Mouse (Mus musculus): ENCODE measurements at regions not wholly inside any gene's neighbourhood (a gene's known extent, or its start where the extent isn't known, plus 50 kb on each side); places are given as distances from the start of the nearest gene placed in this dataset.

DNA sequence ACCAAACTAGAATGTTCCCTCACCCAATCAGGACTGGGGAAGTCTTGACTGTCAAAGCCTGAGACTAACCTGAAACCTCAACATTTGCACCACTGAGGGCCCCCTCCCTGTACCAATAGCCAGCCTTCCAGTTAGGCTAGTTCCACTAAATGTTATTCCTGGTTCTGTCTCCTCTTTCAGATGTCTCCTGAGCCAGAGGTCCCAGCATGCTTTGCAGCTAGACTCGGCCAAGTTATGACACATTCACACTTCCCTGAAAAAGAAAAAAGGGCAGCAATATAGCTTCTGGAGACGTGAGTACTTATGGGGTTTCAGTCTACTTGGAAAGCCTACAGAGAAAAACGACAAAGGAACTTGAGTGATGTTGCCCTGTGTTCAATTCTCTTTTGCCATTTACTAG is 308.1 kb downstream of the Gm826 start:
- H3K27ac ChIP-seq (ENCODE audit: low read depth) = no peak overlapping the region
- TF ChIP-seq EP300 (IDR thresholded peaks at IDR 0.05; ENCODE audit: low read depth) (no peak), CTCF (IDR thresholded peaks at IDR 0.05; ENCODE audit: low read depth) (no peak)
- no peaks in the 10 kb centered on the region for H3K4me1 ChIP-seq (ENCODE audit: control insufficient read depth, insufficient read depth)
- no peaks in the 10 kb centered on the region for H3K9me3 ChIP-seq (replicated peaks; ENCODE audit: control insufficient read depth, low read length)
- H3K27me3 ChIP-seq (ENCODE audit: control insufficient read depth, insufficient read depth, low read length) = no peaks in the 10 kb centered on the region
- no peak overlapping the region for H3K9ac ChIP-seq (replicated peaks; ENCODE audit: low read depth, low read length)
- ATAC-seq (ENCODE audit: insufficient read depth, low read depth) (no peak), DNase-seq (ENCODE audit: low spot score) (no peak)
- no peaks in the 10 kb centered on the region for H3K36me3 ChIP-seq (replicated peaks; ENCODE audit: control insufficient read depth, insufficient read depth, low read length)
- H3K4me3 ChIP-seq (ENCODE audit: low read depth, low read length) = no peak overlapping the region
- 56% methylated on average over 3 of the region's 3 CpGs for WGBS
- no peak overlapping the region for H3K4me2 ChIP-seq (ENCODE audit: low read depth, low read length)

- TF ChIP-seq CTCF (IDR thresholded peaks at IDR 0.05; ENCODE audit: low read depth) (no peak), EP300 (IDR thresholded peaks at IDR 0.05; ENCODE audit: low read depth) (no peak)
- Histone ChIP-seq H3K36me3 (replicated peaks; ENCODE audit: control insufficient read depth, insufficient read depth, low read length) (no peaks in the 10 kb centered on the region), H3K4me3 (ENCODE audit: low read depth, low read length) (no peak overlapping the region), H3K27me3 (ENCODE audit: control insufficient read depth, insufficient read depth, low read length) (no peaks in the 10 kb centered on the region), H3K9ac (replicated peaks; ENCODE audit: low read depth, low read length) (no peak overlapping the region), H3K4me2 (ENCODE audit: low read depth, low read length) (no peak overlapping the region), H3K27ac (ENCODE audit: low read depth) (no peak overlapping the region), H3K9me3 (replicated peaks; ENCODE audit: control insufficient read depth, low read length) (no peaks in the 10 kb centered on the region), H3K4me1 (ENCODE audit: control insufficient read depth, insufficient read depth) (no peaks in the 10 kb centered on the region)
- DNase-seq (ENCODE audit: low spot score) = no peak
- 79% methylated on average over 4 of the region's 4 CpGs for WGBS
- ATAC-seq (ENCODE audit: insufficient read depth, low read depth) = no peak
These were observed 312.4 kb downstream of the Gm826 start for GRCm38 (mm10) chr2:160021541-160021940.

DNA sequence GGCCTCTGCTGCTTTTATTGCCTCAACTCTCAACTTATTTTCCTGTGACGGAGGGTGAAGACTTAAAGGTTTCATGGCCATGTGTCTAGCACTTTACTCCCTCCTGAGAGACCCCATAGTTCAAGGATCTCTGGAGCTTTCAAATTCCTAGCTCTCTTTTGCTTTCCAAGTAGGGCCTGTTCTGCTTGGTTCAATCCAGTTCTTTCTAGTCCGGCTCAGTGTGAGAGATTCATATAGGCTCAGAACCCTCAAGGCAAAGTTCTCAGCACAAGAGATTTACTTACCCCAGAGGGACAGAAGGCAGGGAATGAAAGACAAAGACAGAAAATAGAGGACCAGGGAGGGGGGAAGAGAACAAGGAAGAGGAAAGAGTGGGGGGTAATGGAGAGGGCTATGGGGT is 313.1 kb downstream of the Gm826 start:
- Histone ChIP-seq H3K36me3 (replicated peaks; ENCODE audit: control insufficient read depth, insufficient read depth, low read length) (no peaks in the 10 kb centered on the region), H3K4me1 (ENCODE audit: control insufficient read depth, insufficient read depth) (no peaks in the 10 kb centered on the region), H3K27me3 (ENCODE audit: control insufficient read depth, insufficient read depth, low read length) (no peaks in the 10 kb centered on the region), H3K9ac (replicated peaks; ENCODE audit: low read depth, low read length) (no peak overlapping the region), H3K4me3 (ENCODE audit: low read depth, low read length) (no peak overlapping the region), H3K4me2 (ENCODE audit: low read depth, low read length) (no peak overlapping the region), H3K27ac (ENCODE audit: low read depth) (no peak overlapping the region), H3K9me3 (replicated peaks; ENCODE audit: control insufficient read depth, low read length) (no peaks in the 10 kb centered on the region)
- 94% methylated on average over 2 of the region's 2 CpGs for WGBS
- no peak for TF ChIP-seq EP300 (IDR thresholded peaks at IDR 0.05; ENCODE audit: low read depth)
- no peak for TF ChIP-seq CTCF (IDR thresholded peaks at IDR 0.05; ENCODE audit: low read depth)
- no peak for ATAC-seq (ENCODE audit: insufficient read depth, low read depth)
- DNase-seq (ENCODE audit: low spot score) = no peak

DNA sequence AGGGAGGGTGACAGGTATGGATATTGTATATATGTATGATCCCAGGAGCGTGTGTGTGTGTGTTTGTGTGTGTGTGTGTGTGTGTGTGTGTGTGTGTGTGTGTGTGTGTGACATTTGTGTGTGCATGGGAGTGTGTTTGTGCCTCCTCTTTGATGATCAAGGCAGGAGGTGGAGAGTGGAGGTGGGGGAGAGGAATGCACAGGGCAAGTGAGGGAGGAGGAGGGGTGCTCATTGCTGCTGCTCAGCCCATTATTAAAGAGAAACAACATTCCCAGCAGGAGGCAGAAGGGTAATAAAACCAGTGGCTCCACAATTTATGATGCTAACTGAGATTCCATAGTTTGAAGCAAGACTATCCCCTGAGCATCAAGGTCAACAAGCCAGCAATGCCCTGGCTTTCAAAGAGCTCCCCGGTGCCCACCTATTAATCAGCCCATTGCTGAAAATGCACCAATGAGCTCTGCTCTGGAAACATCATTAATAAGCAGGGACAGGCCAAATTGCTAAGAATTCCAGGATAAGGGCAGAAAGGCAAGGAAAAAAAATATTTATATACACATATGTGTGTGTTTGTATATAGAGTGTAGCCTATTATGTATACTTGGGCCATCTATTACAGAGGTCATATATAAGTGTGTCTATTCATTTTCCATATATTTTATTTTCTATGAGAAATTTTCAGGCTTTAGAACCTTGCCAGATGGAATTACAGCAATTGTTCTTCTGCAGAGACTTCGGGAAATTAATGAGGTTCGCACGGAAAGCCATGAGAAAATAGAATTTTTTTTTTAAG is 316.7 kb downstream of the Gm826 start:
- no peaks in the 10 kb centered on the region for H3K4me1 ChIP-seq (ENCODE audit: control insufficient read depth, insufficient read depth)
- TF ChIP-seq EP300 (IDR thresholded peaks at IDR 0.05; ENCODE audit: low read depth) = no peak
- no peak for TF ChIP-seq CTCF (IDR thresholded peaks at IDR 0.05; ENCODE audit: low read depth)
- ATAC-seq (ENCODE audit: insufficient read depth, low read depth) = no peak
- WGBS = 77% methylated on average over 5 of the region's 5 CpGs
- no peak overlapping the region for H3K4me2 ChIP-seq (ENCODE audit: low read depth, low read length)
- no peak for DNase-seq (ENCODE audit: low spot score)
- H3K27ac ChIP-seq (ENCODE audit: low read depth) = no peak overlapping the region
- no peaks in the 10 kb centered on the region for H3K36me3 ChIP-seq (replicated peaks; ENCODE audit: control insufficient read depth, insufficient read depth, low read length)
- H3K9me3 ChIP-seq (replicated peaks; ENCODE audit: control insufficient read depth, low read length) = no peaks in the 10 kb centered on the region
- no peak overlapping the region for H3K9ac ChIP-seq (replicated peaks; ENCODE audit: low read depth, low read length)
- no peaks in the 10 kb centered on the region for H3K27me3 ChIP-seq (ENCODE audit: control insufficient read depth, insufficient read depth, low read length)
- no peak overlapping the region for H3K4me3 ChIP-seq (ENCODE audit: low read depth, low read length)

DNA sequence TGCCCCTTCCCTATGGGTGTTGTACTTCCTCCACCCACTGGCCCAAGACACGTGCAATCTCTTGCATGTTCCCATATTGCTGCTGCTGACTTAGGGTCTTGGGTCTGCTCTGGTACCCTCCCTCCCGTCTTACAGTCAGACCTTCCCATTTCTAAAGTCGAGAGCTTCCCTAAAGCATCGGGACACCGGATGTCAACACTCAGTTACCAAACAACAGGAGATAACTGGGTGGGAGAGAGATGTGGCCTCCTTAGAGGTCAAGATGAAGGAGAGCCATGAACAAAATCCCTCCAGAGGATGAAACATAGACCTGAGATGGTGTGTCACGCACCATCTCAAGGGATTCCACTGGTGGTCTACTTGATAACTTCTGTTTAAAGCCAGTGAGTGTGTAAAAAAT is 322.5 kb downstream of the Gm826 start:
- Histone ChIP-seq H3K9me3 (replicated peaks; ENCODE audit: control insufficient read depth, low read length) (no peaks in the 10 kb centered on the region), H3K4me3 (ENCODE audit: low read depth, low read length) (no peak overlapping the region), H3K27me3 (ENCODE audit: control insufficient read depth, insufficient read depth, low read length) (no peaks in the 10 kb centered on the region), H3K27ac (ENCODE audit: low read depth) (no peak overlapping the region), H3K4me2 (ENCODE audit: low read depth, low read length) (no peak overlapping the region), H3K36me3 (replicated peaks; ENCODE audit: control insufficient read depth, insufficient read depth, low read length) (no peaks in the 10 kb centered on the region), H3K9ac (replicated peaks; ENCODE audit: low read depth, low read length) (no peak overlapping the region), H3K4me1 (ENCODE audit: control insufficient read depth, insufficient read depth) (no peaks in the 10 kb centered on the region)
- DNase-seq (ENCODE audit: low spot score) (no peak), ATAC-seq (ENCODE audit: insufficient read depth, low read depth) (no peak)
- WGBS = 62% methylated on average over 6 of the region's 6 CpGs
- no peak for TF ChIP-seq CTCF (IDR thresholded peaks at IDR 0.05; ENCODE audit: low read depth)
- no peak for TF ChIP-seq EP300 (IDR thresholded peaks at IDR 0.05; ENCODE audit: low read depth)

GRCm38 (mm10) chr2:160002695-160003094 is 331.3 kb downstream of the Gm826 start:
- ATAC-seq (ENCODE audit: insufficient read depth, low read depth) (no peak), DNase-seq (ENCODE audit: low spot score) (peak; percentile 8)
- H3K4me3 ChIP-seq (ENCODE audit: low read depth, low read length) = no peak overlapping the region
- no peaks in the 10 kb centered on the region for H3K36me3 ChIP-seq (replicated peaks; ENCODE audit: control insufficient read depth, insufficient read depth, low read length)
- TF ChIP-seq CTCF (IDR thresholded peaks at IDR 0.05; ENCODE audit: low read depth) = no peak
- no peak overlapping the region for H3K9ac ChIP-seq (replicated peaks; ENCODE audit: low read depth, low read length)
- WGBS = 42% methylated on average over 3 of the region's 3 CpGs
- H3K4me2 ChIP-seq (ENCODE audit: low read depth, low read length) = no peak overlapping the region
- H3K9me3 ChIP-seq (replicated peaks; ENCODE audit: control insufficient read depth, low read length) = no peaks in the 10 kb centered on the region
- H3K27me3 ChIP-seq (ENCODE audit: control insufficient read depth, insufficient read depth, low read length) = no peaks in the 10 kb centered on the region
- no peak overlapping the region for H3K27ac ChIP-seq (ENCODE audit: low read depth)
- H3K4me1 ChIP-seq (ENCODE audit: control insufficient read depth, insufficient read depth) = 0 out of 2 replicates have a peak, but pooled peaks cover 6% of the 10 kb centered on the region

Data from heart, postnatal 0 days (tissue).